Mouse (Mus musculus): Measurements from ENCODE around the gene Kras.
A peak's percentile ranks its signal among the peaks of the same experiment; 100 is the strongest.

The Kras gene

GRCm38 (mm10) chr6:145187093-145188088 is 62.6 kb downstream of the Kras start:
- DNase-seq = peak in 1 of 2 experiments; percentile 28

- DNase-seq = no peak
Measured at GRCm38 (mm10) chr6:145186096-145186495, 63.9 kb downstream of the Kras start.

GRCm38 (mm10) chr6:145182044-145182443 is 68.0 kb downstream of the Kras start:
- peak; percentile 41 to 46 for DNase-seq

DNA sequence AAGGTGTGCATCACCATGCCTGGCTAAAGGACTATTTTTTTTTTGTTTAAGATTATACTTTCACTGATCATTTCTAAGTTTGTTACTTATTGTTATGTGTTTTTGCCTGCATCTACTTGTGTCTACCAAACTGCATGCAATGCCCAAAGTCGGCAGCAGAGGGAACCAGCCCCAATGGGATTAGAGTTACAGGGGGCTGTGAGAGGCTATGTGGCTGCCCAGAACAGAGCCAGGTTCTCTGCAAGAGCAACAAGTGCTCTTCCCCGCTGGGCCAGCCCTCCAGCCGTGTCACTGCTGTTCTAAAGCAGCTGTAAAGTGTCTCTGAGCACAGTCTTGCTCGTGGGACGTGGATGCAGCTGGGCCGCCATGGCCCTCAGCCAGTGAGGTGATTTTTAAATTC is 70.4 kb downstream of the Kras start:
- DNase-seq = peak; percentile 59 to 71

DNA sequence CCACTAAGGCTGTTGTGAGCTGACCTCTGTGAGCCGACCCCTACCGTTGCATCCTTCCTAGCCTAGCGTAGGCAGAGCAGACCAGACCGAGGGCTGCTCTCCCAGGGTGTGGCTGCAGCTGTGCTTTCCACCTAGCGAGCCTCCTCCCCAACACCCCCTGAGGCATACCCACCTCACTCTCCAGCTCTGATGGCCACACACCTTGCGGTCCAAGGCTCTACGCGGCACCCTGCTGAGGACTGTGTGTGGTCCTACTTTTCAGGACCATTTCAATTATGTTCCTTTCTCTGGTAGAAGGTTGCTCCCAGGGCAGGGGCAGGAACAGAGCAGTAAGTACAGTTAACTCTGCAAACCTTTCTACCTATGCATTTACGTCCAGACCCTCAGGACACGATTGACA is 73.6 kb downstream of the Kras start:
- no peak for DNase-seq

- DNase-seq = peak; percentile 39 to 40
Measured at GRCm38 (mm10) chr6:145175571-145175981, 74.5 kb downstream of the Kras start.

- DNase-seq = peak; percentile 85 to 88
Measured at GRCm38 (mm10) chr6:145173781-145174191, 76.3 kb downstream of the Kras start.

- DNase-seq = no peak
Measured at GRCm38 (mm10) chr6:145171892-145172606, 78.0 kb downstream of the Kras start.

Data from lung, postnatal 4 days (tissue).